Mouse (Mus musculus) forebrain, embryonic 16.5 days (tissue): ENCODE data around the gene H2-D1. TPM values are rescaled to one million over a fixed set of nuclear protein-coding genes. Genes with fewer than 3 reads are reported as not detected.

ENCODE experiments used
- ATAC-seq: fragments of 200-750 bp; cut with Nextera tagmentation; 2 replicates; pipeline ENCODE4 v1.8.0; 2017; ENCODE audit warnings: mild to moderate bottlenecking, moderate library complexity
- H3K27ac ChIP-seq: fragments of 300-500 bp; sonication (generic); 2 replicates; pipeline ENCODE4 v1.5.1; 2014; ENCODE audit warnings: low read length, control low read depth
- H3K27me3 ChIP-seq: fragments of 300-500 bp; sonication (generic); replicated peaks from 2 replicates; pipeline ENCODE4 v1.6.1; 2014; ENCODE audit warnings: low read length; ENCODE audit not compliant: control insufficient read depth, insufficient read depth
- H3K36me3 ChIP-seq: fragments of 300-500 bp; sonication (generic); 2 replicates; pipeline ENCODE4 v1.6.1; 2014; ENCODE audit not compliant: control insufficient read depth, insufficient read depth
- H3K4me1 ChIP-seq: fragments of 300-500 bp; sonication (generic); replicated peaks from 2 replicates; pipeline ENCODE4 v1.6.1; 2014; ENCODE audit warnings: low read length; ENCODE audit not compliant: control insufficient read depth, insufficient read depth
- H3K4me2 ChIP-seq: fragments of 300-500 bp; sonication (generic); 2 replicates; pipeline ENCODE4 v1.6.1; 2014; ENCODE audit warnings: mild to moderate bottlenecking, low read length, control low read depth
- H3K4me3 ChIP-seq: fragments of 300-500 bp; sonication (generic); replicated peaks from 2 replicates; pipeline ENCODE4 v1.5.1; 2014; ENCODE audit warnings: mild to moderate bottlenecking, low read length, control low read depth
- H3K9ac ChIP-seq: fragments of 300-500 bp; sonication (generic); replicated peaks from 2 replicates; pipeline ENCODE4 v1.6.1; 2014; ENCODE audit warnings: low read depth, low read length, control low read depth
- H3K9me3 ChIP-seq: fragments of 300-500 bp; sonication (generic); 2 replicates; pipeline ENCODE4 v1.6.1; 2016; ENCODE audit warnings: low read length; ENCODE audit not compliant: control insufficient read depth
- WGBS: fragments of 180-500 bp; shearing (Covaris S2); extraction: QIAGEN DNeasy Blood & Tissue Kit; methylation state at CpG from one replicate; pipeline ENCODE4 v1.1.7; 2014; 5-methylcytosine and 5-hydroxymethylcytosine counted together
- polyA plus RNA-seq: library from polyadenylated mRNA; unstranded; fragments of >200 nt; fragmentation: Nextera tagmentation; extraction: Ambion mirVana; gene quantifications from 2 replicates; pipeline ENCODE4 v1.2.1, GENCODE M21; 2015

H2-D1 gene
- polyA plus RNA-seq, result 48.1 and 65.7 TPM in 2 replicates

GRCm38 (mm10) chr17:35262664-35263522 lies at the start of gene H2-D1:
H2-D1 (plus strand) TSS chr17:35262730.
- peak; percentile 92 for ATAC-seq

GRCm38 (mm10) chr17:35213071-35213470 lies 49.5 kb upstream of the H2-D1 start:
- H3K4me3 ChIP-seq, result no peak overlapping the region
- no peaks in the 10 kb centered on the region for H3K36me3 ChIP-seq
- no peaks in the 10 kb centered on the region for H3K9me3 ChIP-seq
- H3K4me1 ChIP-seq, result no peaks in the 10 kb centered on the region
- ATAC-seq, result no peak
- no peaks in the 10 kb centered on the region for H3K27me3 ChIP-seq
- no peak overlapping the region for H3K4me2 ChIP-seq
- no peak overlapping the region for H3K9ac ChIP-seq
- WGBS, result 96% methylated on average over 5 of the region's 5 CpGs
- no peak overlapping the region for H3K27ac ChIP-seq

More at GRCm38 (mm10) chr17:35262664-35263522, at the start of gene H2-D1:
- H3K27ac ChIP-seq, result no peak within 1 kb of the TSS
- H3K4me3 ChIP-seq, result peak within 1 kb of the TSS; percentile 73
- H3K9ac ChIP-seq, result peak within 1 kb of the TSS; percentile 73
- under 1% methylated on average over 72 of the region's 73 CpGs for WGBS
- no peaks in the 10 kb centered on the region for H3K9me3 ChIP-seq
- H3K4me2 ChIP-seq, result peak within 1 kb of the TSS; percentile 89
- no peaks in the 10 kb centered on the region; the same call in 1 of the 2 replicates for H3K27me3 ChIP-seq
- no peaks in the 10 kb centered on the region for H3K36me3 ChIP-seq
- H3K4me1 ChIP-seq, result peaks cover 8% of the 10 kb centered on the region

- no peak overlapping the region for H3K4me3 ChIP-seq
- 85% methylated on average over 18 of the region's 18 CpGs for WGBS
- no peak for ATAC-seq
- H3K27ac ChIP-seq, result no peak overlapping the region
- H3K9me3 ChIP-seq, result no peaks in the 10 kb centered on the region
- peaks cover 5% of the 10 kb centered on the region; the same call in 1 of the 2 replicates for H3K36me3 ChIP-seq
- no peaks in the 10 kb centered on the region for H3K4me1 ChIP-seq
- H3K27me3 ChIP-seq, result no peaks in the 10 kb centered on the region
- no peak overlapping the region for H3K9ac ChIP-seq
- no peak overlapping the region for H3K4me2 ChIP-seq
These were observed 43.9 kb upstream of the H2-D1 start for GRCm38 (mm10) chr17:35218516-35219193.

GRCm38 (mm10) chr17:35219601-35220041 lies 42.9 kb upstream of the H2-D1 start:
- WGBS, result 92% methylated on average over 6 of the region's 6 CpGs
- H3K4me3 ChIP-seq, result no peak overlapping the region
- H3K9me3 ChIP-seq, result no peaks in the 10 kb centered on the region
- no peak overlapping the region for H3K4me2 ChIP-seq
- peaks cover 5% of the 10 kb centered on the region; the same call in 1 of the 2 replicates for H3K36me3 ChIP-seq
- H3K27me3 ChIP-seq, result no peaks in the 10 kb centered on the region
- ATAC-seq, result no peak
- H3K4me1 ChIP-seq, result no peaks in the 10 kb centered on the region
- H3K9ac ChIP-seq, result no peak overlapping the region
- no peak overlapping the region for H3K27ac ChIP-seq

- Histone ChIP-seq H3K27me3 (no peaks in the 10 kb centered on the region), H3K9ac (no peak within 1 kb of the TSS), H3K36me3 (peaks cover 7% of the 10 kb centered on the region; the same call in 1 of the 2 replicates), H3K4me2 (no peak within 1 kb of the TSS), H3K27ac (no peak within 1 kb of the TSS), H3K4me3 (no peak within 1 kb of the TSS), H3K4me1 (no peaks in the 10 kb centered on the region), H3K9me3 (no peaks in the 10 kb centered on the region)
- WGBS, result 85% methylated on average over 28 of the region's 28 CpGs
- no peak for ATAC-seq
These were observed 42.2 kb upstream of the H2-D1 start, which contains the start of gene Gm16181 for GRCm38 (mm10) chr17:35220156-35220952. Gm16181 (plus strand) TSS chr17:35220834.

GRCm38 (mm10) chr17:35222299-35222698 lies 40.2 kb upstream of the H2-D1 start:
- Histone ChIP-seq H3K27ac (no peak overlapping the region), H3K9ac (no peak overlapping the region), H3K9me3 (no peaks in the 10 kb centered on the region), H3K36me3 (peaks cover 7% of the 10 kb centered on the region; the same call in 1 of the 2 replicates), H3K27me3 (no peaks in the 10 kb centered on the region), H3K4me3 (no peak overlapping the region), H3K4me2 (no peak overlapping the region), H3K4me1 (no peaks in the 10 kb centered on the region)
- 85% methylated on average over 6 of the region's 6 CpGs for WGBS
- ATAC-seq, result no peak

GRCm38 (mm10) chr17:35224641-35225040 lies 37.9 kb upstream of the H2-D1 start:
- Histone ChIP-seq H3K9me3 (no peaks in the 10 kb centered on the region), H3K36me3 (peaks cover 11% of the 10 kb centered on the region; the same call in 1 of the 2 replicates), H3K4me3 (no peak overlapping the region), H3K9ac (no peak overlapping the region), H3K4me2 (no peak overlapping the region), H3K27ac (no peak overlapping the region), H3K27me3 (no peaks in the 10 kb centered on the region), H3K4me1 (no peaks in the 10 kb centered on the region)
- ATAC-seq, result no peak
- 97% methylated on average over 4 of the region's 4 CpGs for WGBS

- H3K9me3 ChIP-seq, result no peaks in the 10 kb centered on the region
- H3K27ac ChIP-seq, result no peak overlapping the region
- H3K36me3 ChIP-seq, result 0 out of 2 replicates have a peak, but pooled peaks cover 7% of the 10 kb centered on the region
- no peak overlapping the region for H3K9ac ChIP-seq
- no peak overlapping the region for H3K4me3 ChIP-seq
- ATAC-seq, result no peak
- H3K4me2 ChIP-seq, result no peak overlapping the region
- no peaks in the 10 kb centered on the region for H3K27me3 ChIP-seq
- H3K4me1 ChIP-seq, result no peaks in the 10 kb centered on the region
- 96% methylated on average over 5 of the region's 5 CpGs for WGBS
These were observed 37.1 kb upstream of the H2-D1 start for GRCm38 (mm10) chr17:35225456-35225855.
